Mouse (Mus musculus): Measurements from ENCODE around the gene Glrp1. TPM values are rescaled to one million over a fixed set of nuclear protein-coding genes. Genes with fewer than 3 reads are reported as not detected.

Glrp1 gene
- polyA plus RNA-seq, 1 experiment: not detected

- Histone ChIP-seq H3K36me3 (ENCODE audit: control insufficient read depth, insufficient read depth, low read length) (no peaks in the 10 kb centered on the region), H3K27me3 (ENCODE audit: control insufficient read depth, insufficient read depth, low read length) (no peaks in the 10 kb centered on the region), H3K4me1 (ENCODE audit: control insufficient read depth, insufficient read depth, insufficient read length, low read length) (no peaks in the 10 kb centered on the region), H3K27ac (ENCODE audit: insufficient read depth, low read depth, low read length) (no peak overlapping the region), H3K4me3 (ENCODE audit: low read depth, low read length) (no peak overlapping the region)
- WGBS: 78% methylated on average over 4 of the region's 4 CpGs
- no peak for TF ChIP-seq POLR2A (IDR thresholded peaks at IDR 0.05; ENCODE audit: low read depth, low read length)
- no peak for TF ChIP-seq CTCF (IDR thresholded peaks at IDR 0.05; ENCODE audit: extremely low read depth, insufficient read length, insufficient replicate concordance, low read depth, low read length)
Measured at GRCm38 (mm10) chr1:88543608-88544007, 33.7 kb upstream of the Glrp1 start.

- WGBS: 71% methylated on average over 3 of the region's 3 CpGs
- Histone ChIP-seq H3K4me3 (ENCODE audit: low read depth, low read length) (no peak overlapping the region), H3K4me1 (ENCODE audit: control insufficient read depth, insufficient read depth, insufficient read length, low read length) (no peaks in the 10 kb centered on the region), H3K36me3 (ENCODE audit: control insufficient read depth, insufficient read depth, low read length) (no peaks in the 10 kb centered on the region), H3K27me3 (ENCODE audit: control insufficient read depth, insufficient read depth, low read length) (no peaks in the 10 kb centered on the region), H3K27ac (ENCODE audit: insufficient read depth, low read depth, low read length) (no peak overlapping the region)
- TF ChIP-seq POLR2A (IDR thresholded peaks at IDR 0.05; ENCODE audit: low read depth, low read length): no peak
- no peak for TF ChIP-seq CTCF (IDR thresholded peaks at IDR 0.05; ENCODE audit: extremely low read depth, insufficient read length, insufficient replicate concordance, low read depth, low read length)
Measured at GRCm38 (mm10) chr1:88539823-88540222, 30.0 kb upstream of the Glrp1 start.

- Histone ChIP-seq H3K4me3 (ENCODE audit: low read depth, low read length) (no peak overlapping the region), H3K27ac (ENCODE audit: insufficient read depth, low read depth, low read length) (no peak overlapping the region), H3K4me1 (ENCODE audit: control insufficient read depth, insufficient read depth, insufficient read length, low read length) (no peaks in the 10 kb centered on the region), H3K36me3 (ENCODE audit: control insufficient read depth, insufficient read depth, low read length) (no peaks in the 10 kb centered on the region), H3K27me3 (ENCODE audit: control insufficient read depth, insufficient read depth, low read length) (no peaks in the 10 kb centered on the region)
- WGBS: 85% methylated on average over 7 of the region's 7 CpGs
- TF ChIP-seq POLR2A (IDR thresholded peaks at IDR 0.05; ENCODE audit: low read depth, low read length) (no peak), CTCF (IDR thresholded peaks at IDR 0.05; ENCODE audit: extremely low read depth, insufficient read length, insufficient replicate concordance, low read depth, low read length) (no peak)
Measured at GRCm38 (mm10) chr1:88539256-88539655, 29.4 kb upstream of the Glrp1 start.

- Histone ChIP-seq H3K4me3 (ENCODE audit: low read depth, low read length) (no peak overlapping the region), H3K4me1 (ENCODE audit: control insufficient read depth, insufficient read depth, insufficient read length, low read length) (no peaks in the 10 kb centered on the region), H3K36me3 (ENCODE audit: control insufficient read depth, insufficient read depth, low read length) (no peaks in the 10 kb centered on the region), H3K27ac (ENCODE audit: insufficient read depth, low read depth, low read length) (no peak overlapping the region), H3K27me3 (ENCODE audit: control insufficient read depth, insufficient read depth, low read length) (no peaks in the 10 kb centered on the region)
- 96% methylated on average over 1 of the region's 1 CpGs for WGBS
- no peak for TF ChIP-seq POLR2A (IDR thresholded peaks at IDR 0.05; ENCODE audit: low read depth, low read length)
- TF ChIP-seq CTCF (IDR thresholded peaks at IDR 0.05; ENCODE audit: extremely low read depth, insufficient read length, insufficient replicate concordance, low read depth, low read length): no peak
Measured at GRCm38 (mm10) chr1:88536308-88536707, 26.4 kb upstream of the Glrp1 start.

GRCm38 (mm10) chr1:88534091-88534490, 24.2 kb upstream of the Glrp1 start:
- H3K4me3 ChIP-seq (ENCODE audit: low read depth, low read length): no peak overlapping the region
- H3K4me1 ChIP-seq (ENCODE audit: control insufficient read depth, insufficient read depth, insufficient read length, low read length): no peaks in the 10 kb centered on the region
- no peak for TF ChIP-seq POLR2A (IDR thresholded peaks at IDR 0.05; ENCODE audit: low read depth, low read length)
- TF ChIP-seq CTCF (IDR thresholded peaks at IDR 0.05; ENCODE audit: extremely low read depth, insufficient read length, insufficient replicate concordance, low read depth, low read length): no peak
- no peaks in the 10 kb centered on the region for H3K27me3 ChIP-seq (ENCODE audit: control insufficient read depth, insufficient read depth, low read length)
- 24% methylated on average over 5 of the region's 5 CpGs for WGBS
- H3K36me3 ChIP-seq (ENCODE audit: control insufficient read depth, insufficient read depth, low read length): no peaks in the 10 kb centered on the region
- no peak overlapping the region for H3K27ac ChIP-seq (ENCODE audit: insufficient read depth, low read depth, low read length)

- 71% methylated on average over 6 of the region's 6 CpGs for WGBS
- H3K27ac ChIP-seq (ENCODE audit: insufficient read depth, low read depth, low read length): no peak overlapping the region
- no peaks in the 10 kb centered on the region for H3K4me1 ChIP-seq (ENCODE audit: control insufficient read depth, insufficient read depth, insufficient read length, low read length)
Measured at GRCm38 (mm10) chr1:88526161-88526560, 16.3 kb upstream of the Glrp1 start.

GRCm38 (mm10) chr1:88525622-88526021, 15.8 kb upstream of the Glrp1 start:
- 69% methylated on average over 3 of the region's 3 CpGs for WGBS
- Histone ChIP-seq H3K4me1 (ENCODE audit: control insufficient read depth, insufficient read depth, insufficient read length, low read length) (no peaks in the 10 kb centered on the region), H3K4me3 (ENCODE audit: low read depth, low read length) (no peak overlapping the region), H3K36me3 (ENCODE audit: control insufficient read depth, insufficient read depth, low read length) (no peaks in the 10 kb centered on the region), H3K27me3 (ENCODE audit: control insufficient read depth, insufficient read depth, low read length) (no peaks in the 10 kb centered on the region), H3K27ac (ENCODE audit: insufficient read depth, low read depth, low read length) (no peak overlapping the region)
- TF ChIP-seq CTCF (IDR thresholded peaks at IDR 0.05; ENCODE audit: extremely low read depth, insufficient read length, insufficient replicate concordance, low read depth, low read length) (no peak), POLR2A (IDR thresholded peaks at IDR 0.05; ENCODE audit: low read depth, low read length) (no peak)

More at GRCm38 (mm10) chr1:88526161-88526560, 16.3 kb upstream of the Glrp1 start:
- Histone ChIP-seq H3K36me3 (ENCODE audit: control insufficient read depth, insufficient read depth, low read length) (no peaks in the 10 kb centered on the region), H3K4me3 (ENCODE audit: low read depth, low read length) (no peak overlapping the region), H3K27me3 (ENCODE audit: control insufficient read depth, insufficient read depth, low read length) (no peaks in the 10 kb centered on the region)
- TF ChIP-seq CTCF (IDR thresholded peaks at IDR 0.05; ENCODE audit: extremely low read depth, insufficient read length, insufficient replicate concordance, low read depth, low read length) (no peak), POLR2A (IDR thresholded peaks at IDR 0.05; ENCODE audit: low read depth, low read length) (no peak)
